Mouse (Mus musculus) MEL (cell line): ENCODE data around the gene Pih1d3. TPM values are rescaled to one million over a fixed set of nuclear protein-coding genes. Genes with fewer than 3 reads are reported as not detected.

Experiments used
- DNase-seq: peaks from one replicate; pipeline ENCODE4 v3.0.0; 2011; ENCODE audit warnings: low read depth, low spot score
- H3K27ac ChIP-seq: 2 replicates; pipeline ENCODE4 v1.5.1; 2012; ENCODE audit warnings: low read depth, mild to moderate bottlenecking, control low read depth, low read length, moderate library complexity; ENCODE audit not compliant: control insufficient read depth
- H3K27me3 ChIP-seq, 2 experiments: fragments of 150-350 bp in 1 of 2; sonication (generic) in 1 of 2; 2 replicates each; pipeline ENCODE4 v1.6.1; 2012; ENCODE audit warnings: low read length in 2 of 2, mild to moderate bottlenecking in 2 of 2, improper control_type of control experiment in 1 of 2, moderate library complexity in 1 of 2; ENCODE audit not compliant: insufficient read depth in 2 of 2, control insufficient read depth in 1 of 2
- H3K36me3 ChIP-seq, 2 experiments: 2 replicates each; pipeline ENCODE4 v1.6.1; 2012 to 2014; ENCODE audit warnings: low read length in 2 of 2, improper control_type of control experiment in 1 of 2, inconsistent platforms in 1 of 2, mild to moderate bottlenecking in 1 of 2; ENCODE audit not compliant: insufficient read depth in 2 of 2, control insufficient read depth in 1 of 2
- H3K4me1 ChIP-seq, 2 experiments: fragments of 150-350 bp in 1 of 2; sonication (generic) in 1 of 2; 2 replicates each; pipeline ENCODE4 v1.6.1; 2012; ENCODE audit warnings: low read length in 2 of 2, improper control_type of control experiment in 1 of 2, mild to moderate bottlenecking in 1 of 2; ENCODE audit not compliant: insufficient read depth in 2 of 2, control insufficient read depth in 1 of 2
- H3K4me3 ChIP-seq, 2 experiments: fragments of 150-350 bp in 1 of 2; sonication (generic) in 1 of 2; 2 replicates each; pipeline ENCODE4 v1.5.1; 2012; ENCODE audit warnings: low read depth in 2 of 2, low read length in 2 of 2, mild to moderate bottlenecking in 2 of 2, moderate library complexity in 2 of 2, control low read depth in 1 of 2, improper control_type of control experiment in 1 of 2; ENCODE audit not compliant: control insufficient read depth in 1 of 2, insufficient read depth in 1 of 2
- H3K79me2 ChIP-seq: 2 replicates; pipeline ENCODE4 v1.6.1; 2012; ENCODE audit warnings: mild to moderate bottlenecking, low read length, moderate library complexity; ENCODE audit not compliant: control insufficient read depth, poor library complexity, insufficient read depth
- H3K9ac ChIP-seq: 2 replicates; pipeline ENCODE4 v1.6.1; 2012; ENCODE audit warnings: low read depth, mild to moderate bottlenecking, control low read depth, low read length, moderate library complexity; ENCODE audit not compliant: control insufficient read depth, poor library complexity, severe bottlenecking
- H3K9me3 ChIP-seq: fragments of 150-350 bp; sonication (generic); replicated peaks from 2 replicates; pipeline ENCODE4 v1.6.1; 2012; ENCODE audit warnings: mild to moderate bottlenecking, low read length, improper control_type of control experiment, moderate library complexity; ENCODE audit not compliant: insufficient read depth
- BHLHE40 ChIP-seq: IDR thresholded peaks from 2 replicates; pipeline ENCODE4 v1.6.1; 2012; ENCODE audit warnings: low read depth, mild to moderate bottlenecking, inconsistent platforms, low read length, improper control_type of control experiment, borderline replicate concordance
- CHD2 ChIP-seq: IDR thresholded peaks from 2 replicates; pipeline ENCODE4 v1.6.1; 2011; ENCODE audit warnings: low read length, improper control_type of control experiment
- CTCF ChIP-seq, 3 experiments: IDR thresholded peaks in 2 of 3; conservative IDR thresholded peaks in 1 of 3; 2 replicates each; pipeline ENCODE4 v1.5.1; 2011 to 2012; ENCODE audit warnings: low read length in 3 of 3, low read depth in 2 of 3, mild to moderate bottlenecking in 2 of 3, improper control_type of control experiment in 1 of 3, inconsistent platforms in 1 of 3, mixed read lengths in 1 of 3, moderate library complexity in 1 of 3; ENCODE audit not compliant: control insufficient read depth in 1 of 3, insufficient read depth in 1 of 3, poor library complexity in 1 of 3, severe bottlenecking in 1 of 3
- EP300 ChIP-seq, 2 experiments: IDR thresholded peaks; 2 replicates each; pipeline ENCODE4 v1.6.1; 2011; ENCODE audit warnings: improper control_type of control experiment in 2 of 2, low read length in 2 of 2, low read depth in 1 of 2, mild to moderate bottlenecking in 1 of 2
- ETS1 ChIP-seq: IDR thresholded peaks from 2 replicates; pipeline ENCODE4 v1.6.1; 2012; ENCODE audit warnings: low read depth, mild to moderate bottlenecking, inconsistent platforms, low read length, improper control_type of control experiment, moderate library complexity
- GATA1 ChIP-seq: IDR thresholded peaks from 2 replicates; pipeline ENCODE4 v1.6.1; 2011; ENCODE audit warnings: low read depth, low read length, improper control_type of control experiment
- JUND ChIP-seq: IDR thresholded peaks from 2 replicates; pipeline ENCODE4 v1.6.1; 2011; ENCODE audit warnings: low read depth, mild to moderate bottlenecking, improper control_type of control experiment, low read length
- KAT2A ChIP-seq: conservative IDR thresholded peaks from 2 replicates; pipeline ENCODE4 v1.6.1; 2012; ENCODE audit warnings: low read depth, low read length, improper control_type of control experiment, inconsistent platforms
- MAFK ChIP-seq: IDR thresholded peaks from 2 replicates; pipeline ENCODE4 v1.6.1; 2011; ENCODE audit warnings: low read depth, mild to moderate bottlenecking, low read length, improper control_type of control experiment, borderline replicate concordance
- MAX ChIP-seq: IDR thresholded peaks from 2 replicates; pipeline ENCODE4 v1.6.1; 2011; ENCODE audit warnings: low read length, improper control_type of control experiment
- MAZ ChIP-seq: IDR thresholded peaks from 2 replicates; pipeline ENCODE4 v1.6.1; 2012; ENCODE audit warnings: low read depth, mild to moderate bottlenecking, inconsistent platforms, low read length, improper control_type of control experiment
- MXI1 ChIP-seq: IDR thresholded peaks from 2 replicates; pipeline ENCODE4 v1.6.1; 2011; ENCODE audit warnings: mild to moderate bottlenecking, low read depth, low read length, improper control_type of control experiment
- MYB ChIP-seq: IDR thresholded peaks from 2 replicates; pipeline ENCODE4 v1.6.1; 2011; ENCODE audit warnings: mild to moderate bottlenecking, low read depth, low read length, improper control_type of control experiment
- MYC ChIP-seq: IDR thresholded peaks from 2 replicates; pipeline ENCODE4 v1.6.1; 2011; ENCODE audit warnings: low read depth, mild to moderate bottlenecking, low read length, improper control_type of control experiment, moderate library complexity
- POLR2A ChIP-seq, 2 experiments: IDR thresholded peaks; 2 replicates each; pipeline ENCODE4 v1.6.1; 2011 to 2012; ENCODE audit warnings: low read length in 2 of 2, mild to moderate bottlenecking in 2 of 2, control low read depth in 1 of 2, improper control_type of control experiment in 1 of 2, low read depth in 1 of 2, moderate library complexity in 1 of 2; ENCODE audit not compliant: control insufficient read depth in 1 of 2, insufficient read depth in 1 of 2, poor library complexity in 1 of 2
- POLR2AphosphoS2 ChIP-seq: IDR thresholded peaks from 2 replicates; pipeline ENCODE4 v1.6.1; 2011; ENCODE audit warnings: low read length, improper control_type of control experiment
- POLR2AphosphoS5 ChIP-seq: IDR thresholded peaks from 2 replicates; pipeline ENCODE4 v1.6.1; 2012; ENCODE audit warnings: low read depth, borderline replicate concordance, mild to moderate bottlenecking, inconsistent platforms, low read length, moderate library complexity, mixed read lengths
- RAD21 ChIP-seq: IDR thresholded peaks from 2 replicates; pipeline ENCODE4 v1.6.1; 2011; ENCODE audit warnings: mild to moderate bottlenecking, low read depth, low read length, improper control_type of control experiment
- SIN3A ChIP-seq: IDR thresholded peaks from 2 replicates; pipeline ENCODE4 v1.6.1; 2012; ENCODE audit warnings: low read length, improper control_type of control experiment, inconsistent platforms
- SMC3 ChIP-seq: IDR thresholded peaks from 2 replicates; pipeline ENCODE4 v1.6.1; 2011; ENCODE audit warnings: low read depth, low read length, improper control_type of control experiment
- TAL1 ChIP-seq: IDR thresholded peaks from 2 replicates; pipeline ENCODE4 v1.6.1; 2012; ENCODE audit warnings: mild to moderate bottlenecking, inconsistent platforms, low read length, moderate library complexity, mixed read lengths
- TBP ChIP-seq: IDR thresholded peaks from 2 replicates; pipeline ENCODE4 v1.8.0; 2011; ENCODE audit warnings: low read depth, low read length, improper control_type of control experiment
- TCF12 ChIP-seq: IDR thresholded peaks from 2 replicates; pipeline ENCODE4 v1.6.1; 2014; ENCODE audit warnings: low read depth, mild to moderate bottlenecking, inconsistent platforms, low read length, improper control_type of control experiment, moderate library complexity
- USF1 ChIP-seq: IDR thresholded peaks from 2 replicates; pipeline ENCODE4 v1.6.1; 2014; ENCODE audit warnings: low read depth, mild to moderate bottlenecking, inconsistent platforms, low read length, improper control_type of control experiment, moderate library complexity
- USF2 ChIP-seq, 2 experiments: IDR thresholded peaks; 2 replicates each; pipeline ENCODE4 v1.6.1; 2011 to 2012; ENCODE audit warnings: improper control_type of control experiment in 2 of 2, low read length in 2 of 2, borderline replicate concordance in 1 of 2, inconsistent platforms in 1 of 2, low read depth in 1 of 2, mild to moderate bottlenecking in 1 of 2; ENCODE audit not compliant: insufficient read depth in 1 of 2
- ZC3H11A ChIP-seq: IDR thresholded peaks from 2 replicates; pipeline ENCODE4 v1.6.1; 2012; ENCODE audit warnings: low read depth, mild to moderate bottlenecking, inconsistent platforms, low read length, improper control_type of control experiment
- ZMIZ1 ChIP-seq: IDR thresholded peaks from 2 replicates; pipeline ENCODE4 v1.6.1; 2012; ENCODE audit warnings: low read depth, mild to moderate bottlenecking, inconsistent platforms, low read length, improper control_type of control experiment, moderate library complexity
- ZNF384 ChIP-seq: IDR thresholded peaks from 2 replicates; pipeline ENCODE4 v1.6.1; 2012; ENCODE audit warnings: low read depth, mild to moderate bottlenecking, inconsistent platforms, low read length, improper control_type of control experiment
- polyA plus RNA-seq, 2 experiments: library from polyadenylated mRNA; stranded (reverse) in 1 of 2; unstranded in 1 of 2; fragments of >175 nt in 1 of 2; fragments of >200 nt in 1 of 2; gene quantifications; 2 replicates each; pipeline versions ENCODE4 v1.2.1 to v1.2.4; 2012; ENCODE audit warnings: low replicate concordance in 2 of 2, low read depth in 1 of 2; ENCODE audit not compliant: insufficient read length in 2 of 2, insufficient read depth in 1 of 2, missing spikeins in 1 of 2
- total RNA-seq: library from RNA; depleted of rRNA; stranded (reverse); fragments of 300-350 nt; gene quantifications from 2 replicates; pipeline ENCODE4 v1.2.3, GENCODE M21; 2012

Gene Pih1d3
- total and polyA plus RNA-seq, 3 experiments: not detected

DNA sequence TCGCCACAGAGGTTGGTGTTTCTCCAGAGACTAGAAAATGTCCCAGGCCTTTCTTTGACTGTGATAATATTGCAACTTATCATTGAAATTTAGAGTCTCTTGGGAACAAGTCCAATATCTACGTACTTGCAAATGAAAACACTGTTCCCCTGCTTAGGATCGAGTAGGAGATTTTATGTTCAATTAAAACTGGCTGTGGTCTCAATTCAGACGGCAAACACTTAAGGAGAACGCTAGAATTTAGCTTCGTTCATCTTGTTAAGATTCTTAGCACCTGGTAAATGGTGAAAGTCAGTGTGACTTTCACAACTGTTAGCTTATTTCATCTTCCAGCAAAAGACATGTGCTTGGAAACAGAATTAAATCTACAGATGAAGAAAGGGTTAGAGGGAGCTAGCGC is 17.3 kb upstream of the Pih1d3 start:
- Histone ChIP-seq H3K9ac (no peak overlapping the region), H3K4me1 (no peaks in the 10 kb centered on the region), H3K4me3 (no peak overlapping the region), H3K27ac (no peak overlapping the region), H3K9me3 (no peaks in the 10 kb centered on the region), H3K79me2 (no peaks in the 10 kb centered on the region), H3K36me3 (no peaks in the 10 kb centered on the region), H3K27me3 (no peaks in the 10 kb centered on the region)
- TF ChIP-seq MAX: no peak
- TF ChIP-seq CHD2: no peak
- no peak for TF ChIP-seq POLR2AphosphoS2
- TF ChIP-seq MAZ: no peak
- TF ChIP-seq SIN3A: no peak
- no peak for TF ChIP-seq POLR2A (IDR thresholded peaks at IDR 0.05; ENCODE audit: control insufficient read depth in 1 of 2, insufficient read depth in 1 of 2, low read depth in 1 of 2, low read length in 2 of 2, poor library complexity in 1 of 2)
- no peak for TF ChIP-seq POLR2AphosphoS5
- no peak for TF ChIP-seq RAD21
- TF ChIP-seq USF2 (IDR thresholded peaks at IDR 0.05; ENCODE audit: borderline replicate concordance in 1 of 2, insufficient read depth in 1 of 2, low read depth in 1 of 2, low read length in 2 of 2): no peak
- DNase-seq: no peak

DNA sequence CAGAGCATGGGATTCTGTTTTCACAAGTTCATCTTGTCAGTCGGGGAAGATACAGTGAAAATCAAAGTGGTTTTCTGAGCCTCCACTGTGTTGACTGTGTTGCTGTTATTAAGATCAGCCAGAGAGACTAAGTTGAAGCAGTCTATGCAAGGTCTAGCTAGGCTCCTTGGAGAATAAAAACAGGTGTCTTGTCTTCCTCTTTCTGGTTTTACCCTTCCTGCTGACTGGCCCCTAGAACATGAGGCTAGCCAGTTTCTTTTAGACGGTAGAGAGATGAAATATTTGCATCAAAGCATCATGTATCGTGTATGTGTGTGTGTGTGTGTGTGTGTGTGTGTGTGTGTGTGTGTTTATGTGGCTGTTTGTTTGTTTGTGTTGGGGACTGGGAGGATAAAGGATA is 16.9 kb upstream of the Pih1d3 start:
- Histone ChIP-seq H3K4me3 (no peak overlapping the region), H3K9ac (no peak overlapping the region), H3K4me1 (no peaks in the 10 kb centered on the region), H3K27ac (no peak overlapping the region), H3K79me2 (no peaks in the 10 kb centered on the region), H3K36me3 (no peaks in the 10 kb centered on the region), H3K27me3 (no peaks in the 10 kb centered on the region), H3K9me3 (no peaks in the 10 kb centered on the region)
- TF ChIP-seq MXI1 (no peak), TCF12 (no peak), TBP (no peak), MAX (no peak), ZMIZ1 (no peak), RAD21 (no peak), MAFK (no peak), CHD2 (no peak), POLR2AphosphoS2 (no peak)
- DNase-seq: no peak

DNA sequence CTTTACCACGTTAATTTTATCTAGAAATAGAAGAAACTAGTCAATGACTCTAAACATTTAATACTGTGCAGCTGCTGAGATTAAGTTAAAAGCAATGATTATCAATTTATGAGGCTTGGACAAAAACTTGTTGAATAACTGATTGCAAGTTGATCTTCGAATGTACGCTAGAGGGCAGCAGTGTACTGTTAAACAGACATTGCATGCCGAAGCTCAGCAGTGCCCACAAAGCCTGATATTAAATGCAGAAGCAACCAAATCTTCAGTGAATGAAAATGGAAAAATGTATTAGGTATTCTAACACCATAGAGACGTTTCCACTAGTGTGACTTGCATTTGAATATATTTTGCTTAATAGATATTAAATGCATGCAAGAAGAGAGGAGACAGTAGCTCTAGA is 12.5 kb upstream of the Pih1d3 start:
- Histone ChIP-seq H3K27me3 (no peaks in the 10 kb centered on the region), H3K4me1 (no peaks in the 10 kb centered on the region), H3K27ac (no peak overlapping the region), H3K9me3 (no peaks in the 10 kb centered on the region), H3K9ac (no peak overlapping the region), H3K79me2 (no peaks in the 10 kb centered on the region), H3K36me3 (no peaks in the 10 kb centered on the region), H3K4me3 (no peak overlapping the region)
- DNase-seq: peak; percentile 70
- TF ChIP-seq RAD21 (peak; percentile 94), TAL1 (no peak), ZC3H11A (peak; percentile 72), GATA1 (no peak), ETS1 (no peak), POLR2A (IDR thresholded peaks at IDR 0.05; ENCODE audit: control insufficient read depth in 1 of 2, insufficient read depth in 1 of 2, low read depth in 1 of 2, low read length in 2 of 2, poor library complexity in 1 of 2) (no peak), MAFK (no peak), JUND (no peak), CTCF (IDR thresholded peaks at IDR 0.05 in 2 of 3, conservative IDR thresholded peaks at IDR 0.05 in 1 of 3; ENCODE audit: control insufficient read depth in 1 of 3, insufficient read depth in 1 of 3, low read depth in 2 of 3, low read length in 3 of 3, poor library complexity in 1 of 3, severe bottlenecking in 1 of 3) (peak; percentile 54 to 84 (median 68)), USF1 (no peak), EP300 (IDR thresholded peaks at IDR 0.05; ENCODE audit: low read depth in 1 of 2, low read length in 2 of 2) (no peak), MYC (no peak), KAT2A (no peak), SMC3 (peak; percentile 83), MYB (no peak), ZNF384 (no peak), BHLHE40 (no peak)
